Mouse (Mus musculus): Measurements from ENCODE around the gene Myl6b. TPM values are rescaled to one million over a fixed set of nuclear protein-coding genes. Genes with fewer than 3 reads are reported as not detected.

Gene Myl6b
- polyA plus RNA-seq, 1 experiment from 2014 or later: 3.9 TPM

DNA sequence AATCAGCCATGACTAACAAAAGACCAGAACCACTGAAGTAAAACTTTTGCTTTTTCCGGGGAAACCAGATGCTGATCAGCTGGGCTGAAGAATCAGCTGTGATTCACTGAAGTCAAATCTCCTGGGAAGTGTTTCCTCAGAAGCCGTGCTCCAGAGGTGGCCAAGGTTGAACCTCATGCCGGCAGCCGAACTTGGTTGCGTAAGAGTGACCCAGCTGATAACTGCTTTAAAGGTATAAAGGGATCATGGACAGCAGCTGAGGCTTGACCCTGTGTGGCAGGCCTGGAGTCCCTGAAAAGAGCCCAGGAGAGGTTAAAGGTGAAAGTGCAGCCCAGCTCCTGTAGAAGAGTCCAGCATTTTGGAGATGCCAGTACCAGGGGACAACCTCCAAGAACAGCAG is 3.9 kb upstream of the Myl6b start:
- Histone ChIP-seq H3K36me3 (ENCODE audit: control insufficient read depth, insufficient read depth, low read length) (peaks cover 3% of the 10 kb centered on the region; the same call in 1 of the 2 replicates), H3K4me3 (ENCODE audit: low read depth, low read length) (no peak overlapping the region), H3K9me3 (ENCODE audit: control insufficient read depth, low read length) (no peaks in the 10 kb centered on the region), H3K27me3 (replicated peaks; ENCODE audit: control insufficient read depth, insufficient read depth, low read length) (no peaks in the 10 kb centered on the region), H3K9ac (ENCODE audit: low read depth, low read length) (no peak overlapping the region), H3K27ac (ENCODE audit: low read depth, low read length) (peak overlapping the region; percentile 30; the same call in 1 of the 2 replicates), H3K4me1 (replicated peaks; ENCODE audit: control insufficient read depth, insufficient read depth, low read length) (peaks cover 18% of the 10 kb centered on the region), H3K4me2 (no peak overlapping the region)
- ATAC-seq (replicated peaks; ENCODE audit: low FRiP score) (no peak), DNase-seq (ENCODE audit: low spot score) (no peak)
- WGBS: 61% methylated on average over 5 of the region's 5 CpGs

DNA sequence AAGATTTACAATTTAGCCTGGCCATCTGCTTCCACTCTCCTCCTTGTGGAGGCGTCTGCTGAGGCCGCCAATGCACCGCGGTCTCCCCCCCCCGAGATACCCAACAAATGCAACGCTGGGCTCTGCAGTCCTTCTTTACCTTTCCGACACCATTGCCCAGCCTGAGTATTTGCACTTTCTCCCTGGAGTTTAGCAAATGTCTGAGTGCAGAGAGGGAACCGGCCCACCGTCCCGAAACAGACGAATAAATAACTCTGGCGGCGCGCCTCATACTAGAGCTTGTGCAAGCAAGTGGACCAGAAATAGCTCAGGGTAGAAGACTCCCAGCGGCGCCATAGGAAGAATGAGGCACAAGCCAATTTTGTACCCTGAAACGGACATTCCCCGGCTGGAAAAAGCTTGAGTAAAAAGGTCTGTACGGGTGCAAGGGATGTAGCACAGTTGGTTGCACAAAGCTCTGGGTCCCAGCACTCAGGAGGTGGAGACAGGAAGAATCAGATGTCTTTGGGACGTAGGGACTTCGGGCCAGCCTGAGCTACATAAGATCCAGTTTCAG is 709 bp upstream of the Myl6b start:
- ATAC-seq (replicated peaks; ENCODE audit: low FRiP score) (peak; percentile 53), DNase-seq (ENCODE audit: low spot score) (peak; percentile 74)
- Histone ChIP-seq H3K27me3 (replicated peaks; ENCODE audit: control insufficient read depth, insufficient read depth, low read length) (no peaks in the 10 kb centered on the region), H3K36me3 (ENCODE audit: control insufficient read depth, insufficient read depth, low read length) (no peaks in the 10 kb centered on the region), H3K4me1 (replicated peaks; ENCODE audit: control insufficient read depth, insufficient read depth, low read length) (peaks cover 17% of the 10 kb centered on the region), H3K4me3 (ENCODE audit: low read depth, low read length) (peak overlapping the region; percentile 52), H3K27ac (ENCODE audit: low read depth, low read length) (peak overlapping the region; percentile 78), H3K4me2 (peak overlapping the region; percentile 61), H3K9me3 (ENCODE audit: control insufficient read depth, low read length) (no peaks in the 10 kb centered on the region), H3K9ac (ENCODE audit: low read depth, low read length) (peak overlapping the region; percentile 80)
- WGBS: 2% methylated on average over 21 of the region's 21 CpGs

DNA sequence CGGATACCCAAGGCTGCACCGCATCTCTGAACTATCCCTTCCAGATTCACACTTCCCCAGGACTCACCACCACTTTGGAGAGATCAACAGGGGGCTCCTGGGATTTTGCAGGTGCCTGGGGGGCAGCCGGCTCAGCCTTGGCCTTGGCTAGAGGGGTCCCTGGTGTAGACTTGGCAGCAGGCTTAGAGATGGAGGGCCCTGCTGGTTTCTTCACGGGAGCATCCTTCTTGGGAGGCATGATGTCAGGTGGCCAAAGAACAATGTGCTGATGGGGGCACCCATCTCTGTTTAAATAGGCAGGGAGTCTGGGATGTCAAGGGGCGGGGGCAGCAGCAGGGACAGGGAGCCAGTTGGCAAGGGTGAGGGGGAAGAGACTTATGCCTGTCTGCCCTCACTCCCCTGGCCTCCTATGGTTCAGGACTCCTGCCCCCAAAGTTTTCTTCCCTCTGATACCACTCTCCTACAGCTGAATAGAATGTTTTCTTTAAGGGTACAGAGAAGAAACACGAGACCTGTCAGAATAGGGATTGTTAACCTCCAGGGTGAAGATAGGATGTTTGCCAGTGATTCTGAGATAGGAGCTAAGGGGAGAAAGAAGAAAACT is 1.2 kb downstream of the Myl6b start:
- no peak for DNase-seq (ENCODE audit: low spot score)
- no peak for ATAC-seq (replicated peaks; ENCODE audit: low FRiP score)
- Histone ChIP-seq H3K4me3 (ENCODE audit: low read depth, low read length) (no peak overlapping the region), H3K36me3 (ENCODE audit: control insufficient read depth, insufficient read depth, low read length) (no peaks in the 10 kb centered on the region), H3K9ac (ENCODE audit: low read depth, low read length) (no peak overlapping the region), H3K27me3 (replicated peaks; ENCODE audit: control insufficient read depth, insufficient read depth, low read length) (no peaks in the 10 kb centered on the region), H3K27ac (ENCODE audit: low read depth, low read length) (no peak overlapping the region), H3K4me2 (no peak overlapping the region), H3K9me3 (ENCODE audit: control insufficient read depth, low read length) (no peaks in the 10 kb centered on the region), H3K4me1 (replicated peaks; ENCODE audit: control insufficient read depth, insufficient read depth, low read length) (peaks cover 22% of the 10 kb centered on the region)
- WGBS: 55% methylated on average over 6 of the region's 6 CpGs

DNA sequence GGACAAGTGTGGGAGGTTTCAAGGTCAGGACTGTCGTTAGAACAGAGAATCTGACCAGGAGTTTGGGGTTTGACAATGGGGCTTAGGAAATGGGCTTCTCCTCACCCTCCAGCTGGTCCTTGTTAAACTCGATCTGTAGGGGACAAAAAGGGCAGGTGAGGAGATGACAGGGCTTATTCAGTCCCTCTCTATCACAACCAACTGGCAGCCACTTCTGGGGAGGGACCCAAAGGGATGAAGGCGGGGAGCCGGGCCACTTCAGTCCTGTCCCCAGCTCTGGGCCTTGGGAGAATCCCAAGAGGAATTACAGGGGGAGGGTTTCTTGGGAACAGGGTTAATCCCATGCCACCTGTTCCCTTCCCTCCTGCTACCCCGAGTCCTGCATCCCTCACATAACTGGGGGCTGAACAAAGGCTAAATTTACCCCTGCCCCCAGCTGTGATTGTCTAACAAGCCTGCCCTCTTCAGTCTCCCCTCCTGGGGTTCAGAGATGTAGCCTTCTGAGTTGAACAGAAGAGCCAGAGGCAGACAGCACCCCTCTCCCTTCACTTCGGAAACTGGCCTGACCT is 1.9 kb downstream of the Myl6b start:
- Histone ChIP-seq H3K27ac (ENCODE audit: low read depth, low read length) (no peak overlapping the region), H3K27me3 (replicated peaks; ENCODE audit: control insufficient read depth, insufficient read depth, low read length) (no peaks in the 10 kb centered on the region), H3K4me1 (replicated peaks; ENCODE audit: control insufficient read depth, insufficient read depth, low read length) (peaks cover 28% of the 10 kb centered on the region), H3K9ac (ENCODE audit: low read depth, low read length) (no peak overlapping the region), H3K9me3 (ENCODE audit: control insufficient read depth, low read length) (no peaks in the 10 kb centered on the region), H3K36me3 (ENCODE audit: control insufficient read depth, insufficient read depth, low read length) (peaks cover 1% of the 10 kb centered on the region; the same call in 1 of the 2 replicates), H3K4me3 (ENCODE audit: low read depth, low read length) (no peak overlapping the region), H3K4me2 (no peak overlapping the region)
- DNase-seq (ENCODE audit: low spot score) (no peak), ATAC-seq (replicated peaks; ENCODE audit: low FRiP score) (no peak)
- 61% methylated on average over 6 of the region's 6 CpGs for WGBS

DNA sequence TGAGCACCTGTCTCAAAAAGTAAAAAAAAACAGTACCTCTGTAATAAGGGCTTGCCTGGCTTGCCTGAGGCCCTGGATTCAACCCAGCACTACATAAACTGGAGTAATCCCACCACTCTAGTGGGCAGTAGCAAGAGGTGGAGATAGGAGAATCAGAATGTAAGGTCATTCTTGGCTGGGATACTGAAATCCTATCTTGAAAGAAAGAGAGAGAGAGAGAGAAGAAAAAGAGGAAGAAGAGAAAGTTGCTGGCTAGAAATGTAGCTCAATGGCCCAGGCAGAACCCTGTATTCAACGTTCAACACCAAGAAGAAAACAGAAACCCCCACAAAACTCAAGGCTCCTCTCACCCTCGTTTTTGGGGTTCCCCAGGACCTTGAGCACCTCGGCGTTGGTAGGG is 2.6 kb downstream of the Myl6b start:
- no peak for DNase-seq (ENCODE audit: low spot score)
- Histone ChIP-seq H3K9ac (ENCODE audit: low read depth, low read length) (no peak overlapping the region), H3K36me3 (ENCODE audit: control insufficient read depth, insufficient read depth, low read length) (peaks cover 3% of the 10 kb centered on the region; the same call in 1 of the 2 replicates), H3K4me2 (peak overlapping the region; percentile 22; the same call in 1 of the 2 replicates), H3K27me3 (replicated peaks; ENCODE audit: control insufficient read depth, insufficient read depth, low read length) (no peaks in the 10 kb centered on the region), H3K4me3 (ENCODE audit: low read depth, low read length) (no peak overlapping the region), H3K9me3 (ENCODE audit: control insufficient read depth, low read length) (no peaks in the 10 kb centered on the region), H3K27ac (ENCODE audit: low read depth, low read length) (no peak overlapping the region), H3K4me1 (replicated peaks; ENCODE audit: control insufficient read depth, insufficient read depth, low read length) (peaks cover 33% of the 10 kb centered on the region)
- no peak for ATAC-seq (replicated peaks; ENCODE audit: low FRiP score)
- WGBS: 83% methylated on average over 4 of the region's 4 CpGs

DNA sequence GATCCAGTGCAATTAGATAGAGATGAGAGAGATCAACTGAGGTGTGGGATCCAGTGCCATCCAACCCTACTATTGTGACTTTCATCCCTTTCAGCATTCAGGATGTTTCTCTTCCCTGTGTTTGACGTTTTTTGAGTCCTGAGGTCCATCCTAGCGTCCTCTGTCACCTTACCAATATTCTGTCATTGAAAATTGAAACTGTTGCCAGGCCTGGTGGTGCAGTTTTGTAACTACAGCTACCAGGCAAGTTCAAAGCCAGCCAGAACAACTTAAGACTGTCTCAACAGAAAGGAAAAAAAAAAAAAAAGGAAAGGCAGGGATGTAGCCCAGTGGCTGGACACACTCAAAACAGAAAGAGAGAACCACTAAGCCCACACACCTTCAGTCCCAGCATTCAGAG is 3.2 kb downstream of the Myl6b start:
- ATAC-seq (replicated peaks; ENCODE audit: low FRiP score) (no peak), DNase-seq (ENCODE audit: low spot score) (no peak)
- H3K9ac ChIP-seq (ENCODE audit: low read depth, low read length): peak overlapping the region; percentile 82
- no peaks in the 10 kb centered on the region for H3K27me3 ChIP-seq (replicated peaks; ENCODE audit: control insufficient read depth, insufficient read depth, low read length)
- H3K27ac ChIP-seq (ENCODE audit: low read depth, low read length): peak overlapping the region; percentile 89; the same call in 1 of the 2 replicates
- no peaks in the 10 kb centered on the region for H3K9me3 ChIP-seq (ENCODE audit: control insufficient read depth, low read length)
- 67% methylated on average over 2 of the region's 2 CpGs for WGBS
- peaks cover 35% of the 10 kb centered on the region for H3K4me1 ChIP-seq (replicated peaks; ENCODE audit: control insufficient read depth, insufficient read depth, low read length)
- H3K4me2 ChIP-seq: peak overlapping the region; percentile 78
- H3K4me3 ChIP-seq (ENCODE audit: low read depth, low read length): peak overlapping the region; percentile 81
- peaks cover 6% of the 10 kb centered on the region for H3K36me3 ChIP-seq (ENCODE audit: control insufficient read depth, insufficient read depth, low read length)

DNA sequence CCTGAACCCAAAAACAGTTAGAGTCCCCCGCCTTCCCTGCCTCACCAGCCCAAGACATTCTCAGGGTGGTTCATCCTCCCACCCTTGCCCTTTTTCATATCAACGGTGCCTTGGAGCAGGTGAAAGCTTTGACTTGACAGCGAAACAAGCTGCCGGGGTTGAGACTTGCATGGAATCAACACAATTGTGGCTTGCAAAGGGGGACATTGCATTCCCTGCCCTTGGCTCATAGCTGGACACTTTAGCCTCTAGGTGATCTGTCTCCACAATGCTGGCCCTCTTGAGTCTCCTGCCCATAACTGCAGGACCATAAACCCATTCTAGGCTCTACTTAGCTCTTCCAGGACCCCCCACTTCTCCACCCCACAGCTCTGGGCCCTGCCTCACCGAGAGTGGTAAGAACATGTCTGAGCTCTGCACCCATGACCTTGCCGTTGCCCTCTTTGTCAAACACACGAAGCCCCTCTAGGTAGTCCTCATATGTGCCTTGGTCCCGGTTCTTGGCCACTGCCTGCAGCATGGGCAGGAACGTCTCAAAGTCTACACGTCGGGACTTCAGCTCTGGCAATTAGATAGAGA is 3.7 kb downstream of the Myl6b start:
- no peaks in the 10 kb centered on the region for H3K9me3 ChIP-seq (ENCODE audit: control insufficient read depth, low read length)
- H3K27me3 ChIP-seq (replicated peaks; ENCODE audit: control insufficient read depth, insufficient read depth, low read length): no peaks in the 10 kb centered on the region
- peak overlapping the region; percentile 78 for H3K4me2 ChIP-seq
- DNase-seq (ENCODE audit: low spot score) (no peak), ATAC-seq (replicated peaks; ENCODE audit: low FRiP score) (no peak)
- peak overlapping the region; percentile 82 for H3K9ac ChIP-seq (ENCODE audit: low read depth, low read length)
- H3K27ac ChIP-seq (ENCODE audit: low read depth, low read length): peak overlapping the region; percentile 89; the same call in 1 of the 2 replicates
- H3K4me1 ChIP-seq (replicated peaks; ENCODE audit: control insufficient read depth, insufficient read depth, low read length): peaks cover 36% of the 10 kb centered on the region
- peaks cover 10% of the 10 kb centered on the region for H3K36me3 ChIP-seq (ENCODE audit: control insufficient read depth, insufficient read depth, low read length)
- 45% methylated on average over 11 of the region's 11 CpGs for WGBS
- peak overlapping the region; percentile 81 for H3K4me3 ChIP-seq (ENCODE audit: low read depth, low read length)

DNA sequence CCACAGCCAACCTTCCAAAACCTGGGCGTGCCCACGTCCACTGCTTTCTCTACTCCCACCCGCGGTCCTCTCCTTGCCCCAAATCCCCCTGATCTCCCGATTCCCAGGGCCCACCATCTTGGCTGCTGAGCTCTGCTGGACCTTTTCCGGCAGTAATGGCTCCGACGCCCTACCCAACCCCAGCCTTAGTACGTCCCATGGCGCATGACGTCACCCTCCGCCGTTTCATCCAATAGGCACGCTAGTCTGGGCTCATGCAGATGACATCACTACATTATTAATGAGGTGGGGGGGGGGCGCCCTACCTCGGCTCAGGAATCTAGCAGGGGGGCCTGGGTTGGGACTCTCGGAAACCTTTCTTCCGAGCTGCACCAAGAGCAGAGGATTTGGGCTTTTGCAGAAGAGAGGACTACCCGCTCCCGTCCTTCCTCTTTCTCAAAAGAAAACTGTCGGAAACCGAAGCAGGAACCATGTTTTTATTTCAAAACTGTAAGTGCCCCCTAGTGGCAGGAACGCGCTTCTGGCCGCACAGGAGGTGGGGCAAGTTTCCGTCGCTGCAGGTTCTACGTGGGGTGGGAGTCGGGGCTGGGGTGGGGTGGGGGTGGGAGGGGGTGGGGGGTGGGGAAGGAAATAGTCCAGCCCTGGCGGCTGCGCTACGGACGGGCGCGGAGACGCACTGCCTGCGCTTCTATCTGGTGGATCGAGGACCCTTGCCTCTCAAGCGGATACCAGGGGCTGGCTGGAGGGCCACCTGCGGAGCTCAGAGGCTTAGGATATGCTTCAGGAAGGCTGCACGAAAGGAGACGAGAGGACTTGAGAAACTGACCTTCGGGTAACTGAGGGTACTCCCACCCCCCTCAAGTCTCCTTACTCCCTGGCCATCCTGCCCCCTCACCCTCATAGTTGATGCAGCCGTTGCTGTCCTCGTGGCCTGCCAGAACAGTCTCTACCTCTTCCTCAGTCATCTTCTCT is 4.5 kb downstream of the Myl6b start, which contains the start of gene Myl6:
TSS of gene Myl6 (minus strand) at position 451 of the 972 bp plus-strand sequence.
- H3K9me3 ChIP-seq (ENCODE audit: control insufficient read depth, low read length): no peaks in the 10 kb centered on the region
- DNase-seq (ENCODE audit: low spot score) (peak; percentile 96), ATAC-seq (replicated peaks; ENCODE audit: low FRiP score) (peak; percentile 89)
- under 1% methylated on average over 45 of the region's 45 CpGs for WGBS
- peak within 1 kb of the TSS; percentile 78 for H3K4me2 ChIP-seq
- H3K4me1 ChIP-seq (replicated peaks; ENCODE audit: control insufficient read depth, insufficient read depth, low read length): peaks cover 41% of the 10 kb centered on the region
- H3K27ac ChIP-seq (ENCODE audit: low read depth, low read length): peak within 1 kb of the TSS; percentile 89
- peak within 1 kb of the TSS; percentile 81 for H3K4me3 ChIP-seq (ENCODE audit: low read depth, low read length)
- H3K9ac ChIP-seq (ENCODE audit: low read depth, low read length): peak within 1 kb of the TSS; percentile 82
- peaks cover 16% of the 10 kb centered on the region for H3K36me3 ChIP-seq (ENCODE audit: control insufficient read depth, insufficient read depth, low read length)
- no peaks in the 10 kb centered on the region for H3K27me3 ChIP-seq (replicated peaks; ENCODE audit: control insufficient read depth, insufficient read depth, low read length)

Data from liver, embryonic 11.5 days (tissue).